Mouse (Mus musculus) liver, embryonic 14.5 days (tissue): Measurements from ENCODE around the gene Timp2.

Experiments used
- CTCF ChIP-seq: IDR thresholded peaks from 2 replicates; pipeline ENCODE4 v1.5.1; 2016; ENCODE audit warnings: antibody characterized with exemption, low read depth, control low read depth
- EP300 ChIP-seq: IDR thresholded peaks from 2 replicates; pipeline ENCODE4 v1.6.1; 2016; ENCODE audit warnings: antibody characterized with exemption, low read depth

- TF ChIP-seq CTCF (no peak), EP300 (no peak)
Observed at GRCm38 (mm10) chr11:118323974-118324373, 31.6 kb downstream of the Timp2 start.
